Comparison of ENCODE assay signal across 28 mouse cellular contexts in the genomic region with DNA sequence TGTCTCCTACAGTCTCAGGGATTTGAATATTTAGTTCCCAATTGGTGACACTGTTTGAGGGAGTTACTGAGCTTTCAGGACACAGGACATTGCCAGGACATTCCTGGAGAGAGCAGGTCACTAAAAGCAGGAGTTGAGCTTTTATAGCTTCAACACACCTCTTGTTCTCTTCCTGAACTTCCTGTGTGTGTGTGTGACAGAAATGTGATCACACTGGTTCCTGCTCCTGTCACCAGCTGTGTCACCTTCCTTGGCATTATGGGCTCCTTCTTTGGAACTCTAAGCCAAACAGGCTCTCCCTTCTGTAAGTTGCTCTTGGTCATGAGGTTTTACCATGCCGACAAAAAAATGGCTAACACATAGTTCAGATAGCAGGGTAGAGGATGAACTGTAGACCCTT.
"Had no signal": no experiment of that assay in that cellular context is flagged by ENCODE, and none has a peak within 500 bp of the region (broad histone marks: within the 10 kb centered on the region; RNA-seq: fewer than 3 reads in every experiment).

No protein-coding gene starts in this region.

- H3K36me3 ChIP-seq: embryonic facial prominence, embryonic 10.5 days; embryonic facial prominence, embryonic 12.5 days; forebrain, embryonic 10.5 days; forebrain, embryonic 12.5 days; forebrain, embryonic 15.5 days had no signal

- H3K4me2 ChIP-seq: embryonic facial prominence, embryonic 12.5 days; embryonic facial prominence, embryonic 13.5 days; embryonic facial prominence, embryonic 15.5 days; forebrain, embryonic 12.5 days; forebrain, embryonic 13.5 days; forebrain, embryonic 15.5 days had no signal

- H3K27ac ChIP-seq: embryonic facial prominence, embryonic 10.5 days; embryonic facial prominence, embryonic 12.5 days; embryonic facial prominence, embryonic 13.5 days; embryonic facial prominence, embryonic 15.5 days; forebrain, embryonic 10.5 days; forebrain, embryonic 12.5 days; forebrain, embryonic 13.5 days; forebrain, embryonic 15.5 days; gastrocnemius, adult 2 months; heart, adult 2 months had no signal

- DNase-seq: cerebellum, adult 2 months; cerebellum, adult 8-10 months; cerebellum, adult 9-10 months; cerebellum, adult 9-11 months; cerebellum, postnatal 10 days; cerebellum, postnatal 14 days; cerebellum, postnatal 25 days; cerebellum, postnatal 36 days; embryo, embryonic 11 days; forebrain, postnatal 0 days; gastrocnemius, adult 2 months; gastrocnemius, postnatal 10 days; gastrocnemius, postnatal 14 days; gastrocnemius, postnatal 25 days; gastrocnemius, postnatal 36 days; heart, adult 18-20 months; heart, adult 2 months had no signal

- H3K9me3 ChIP-seq: embryonic facial prominence, embryonic 15.5 days; forebrain, embryonic 15.5 days had no signal

- H3K4me1 ChIP-seq: embryonic facial prominence, embryonic 12.5 days; embryonic facial prominence, embryonic 13.5 days; embryonic facial prominence, embryonic 15.5 days; forebrain, embryonic 10.5 days; forebrain, embryonic 12.5 days; forebrain, embryonic 13.5 days; forebrain, embryonic 15.5 days had no signal

- H3K4me3 ChIP-seq: embryonic facial prominence, embryonic 10.5 days; embryonic facial prominence, embryonic 12.5 days; embryonic facial prominence, embryonic 13.5 days; embryonic facial prominence, embryonic 15.5 days; erythroblast, embryonic 14.5 days; forebrain, embryonic 10.5 days; forebrain, embryonic 12.5 days; forebrain, embryonic 13.5 days; forebrain, embryonic 15.5 days; gastrocnemius, adult 2 months; heart, adult 2 months had no signal

- H3K9ac ChIP-seq: embryonic facial prominence, embryonic 12.5 days; embryonic facial prominence, embryonic 13.5 days; embryonic facial prominence, embryonic 15.5 days; forebrain, embryonic 12.5 days; forebrain, embryonic 13.5 days; forebrain, embryonic 15.5 days; forebrain, postnatal 0 days had no signal

- ATAC-seq: forebrain, embryonic 13.5 days; forebrain, embryonic 14.5 days; forebrain, embryonic 15.5 days; forebrain, embryonic 16.5 days; forebrain, postnatal 0 days had no signal

- H3K27me3 ChIP-seq: embryonic facial prominence, embryonic 12.5 days; embryonic facial prominence, embryonic 13.5 days; embryonic facial prominence, embryonic 15.5 days; forebrain, embryonic 12.5 days; forebrain, embryonic 13.5 days; forebrain, embryonic 15.5 days had no signal
